Mouse (Mus musculus) embryonic facial prominence, embryonic 11.5 days (tissue): Measurements from ENCODE around the gene Dchs2. TPM values are rescaled to one million over a fixed set of nuclear protein-coding genes. Genes with fewer than 3 reads are reported as not detected.

Experiments
- ATAC-seq: fragments of 200-750 bp; cut with Nextera tagmentation; replicated peaks from 2 replicates; pipeline ENCODE4 v1.8.0; 2017; ENCODE audit warnings: low read depth; ENCODE audit not compliant: insufficient number of reproducible peaks, low FRiP score, low TSS enrichment
- DNase-seq: peaks from one replicate; pipeline ENCODE4 v3.0.0-alpha.2; 2015; ENCODE audit warnings: low spot score
- H3K27ac ChIP-seq: fragments of 300-500 bp; sonication (generic); replicated peaks from 2 replicates; pipeline ENCODE4 v1.5.1; 2014; ENCODE audit warnings: mild to moderate bottlenecking, low read depth, low read length, control low read depth
- H3K27me3 ChIP-seq: fragments of 300-500 bp; sonication (generic); 2 replicates; pipeline ENCODE4 v1.6.1; 2014; ENCODE audit warnings: mild to moderate bottlenecking, low read length, moderate library complexity, mixed read lengths; ENCODE audit not compliant: control insufficient read depth, insufficient read depth
- H3K36me3 ChIP-seq: fragments of 300-500 bp; sonication (generic); replicated peaks from 2 replicates; pipeline ENCODE4 v1.6.1; 2014; ENCODE audit warnings: low read depth, mild to moderate bottlenecking, low read length, moderate library complexity, mixed read lengths; ENCODE audit not compliant: control insufficient read depth, insufficient read depth
- H3K4me1 ChIP-seq: fragments of 300-500 bp; sonication (generic); 2 replicates; pipeline ENCODE4 v1.6.1; 2014; ENCODE audit warnings: low read length, mixed read lengths; ENCODE audit not compliant: control insufficient read depth, insufficient read depth
- H3K4me2 ChIP-seq: fragments of 300-500 bp; sonication (generic); 2 replicates; pipeline ENCODE4 v1.6.1; 2014; ENCODE audit warnings: low read depth, mild to moderate bottlenecking, control low read depth, low read length, moderate library complexity
- H3K4me3 ChIP-seq: fragments of 300-500 bp; sonication (generic); 2 replicates; pipeline ENCODE4 v1.5.1; 2014; ENCODE audit warnings: low read depth, low read length, control low read depth
- H3K9ac ChIP-seq: fragments of 300-500 bp; sonication (generic); replicated peaks from 2 replicates; pipeline ENCODE4 v1.6.1; 2014; ENCODE audit warnings: mild to moderate bottlenecking, control low read depth, low read length
- H3K9me3 ChIP-seq: fragments of 300-500 bp; sonication (generic); replicated peaks from 2 replicates; pipeline ENCODE4 v1.6.1; 2016; ENCODE audit warnings: mild to moderate bottlenecking, low read length, inconsistent platforms, mixed read lengths; ENCODE audit not compliant: control insufficient read depth
- WGBS: fragments of 180-500 bp; shearing (Covaris S2); extraction: QIAGEN DNeasy Blood & Tissue Kit; methylation state at CpG from one replicate; pipeline ENCODE4 v1.1.7; 2014; 5-methylcytosine and 5-hydroxymethylcytosine counted together
- polyA plus RNA-seq: library from polyadenylated mRNA; unstranded; fragments of >200 nt; fragmentation: Nextera tagmentation; extraction: Ambion mirVana; gene quantifications from 2 replicates; pipeline ENCODE4 v1.2.1, GENCODE M21; 2014

Gene Dchs2
- polyA plus RNA-seq, 1 experiment from 2014 or later, result 0.11 TPM

GRCm38 (mm10) chr3:83136413-83136812, 8.7 kb downstream of the Dchs2 start:
- 56% methylated on average over 7 of the region's 7 CpGs for WGBS
- DNase-seq, result no peak
- no peaks in the 10 kb centered on the region for H3K4me1 ChIP-seq
- H3K36me3 ChIP-seq, result no peaks in the 10 kb centered on the region
- no peak for ATAC-seq
- H3K9me3 ChIP-seq, result no peaks in the 10 kb centered on the region
- no peak overlapping the region for H3K9ac ChIP-seq
- H3K4me2 ChIP-seq, result no peak overlapping the region
- no peak overlapping the region for H3K4me3 ChIP-seq
- H3K27me3 ChIP-seq, result no peaks in the 10 kb centered on the region
- H3K27ac ChIP-seq, result no peak overlapping the region

- 88% methylated on average over 2 of the region's 2 CpGs for WGBS
- no peak overlapping the region for H3K4me3 ChIP-seq
- H3K4me1 ChIP-seq, result no peaks in the 10 kb centered on the region
- no peak overlapping the region for H3K9ac ChIP-seq
- no peaks in the 10 kb centered on the region for H3K9me3 ChIP-seq
- no peaks in the 10 kb centered on the region for H3K27me3 ChIP-seq
- H3K36me3 ChIP-seq, result no peaks in the 10 kb centered on the region
- no peak overlapping the region for H3K4me2 ChIP-seq
- no peak for ATAC-seq
- no peak for DNase-seq
- no peak overlapping the region for H3K27ac ChIP-seq
Observed at GRCm38 (mm10) chr3:83138820-83139219, 11.1 kb downstream of the Dchs2 start.

- H3K27me3 ChIP-seq, result no peaks in the 10 kb centered on the region
- no peaks in the 10 kb centered on the region for H3K4me1 ChIP-seq
- no peak overlapping the region for H3K4me2 ChIP-seq
- no peaks in the 10 kb centered on the region for H3K9me3 ChIP-seq
- 72% methylated on average over 3 of the region's 3 CpGs for WGBS
- no peak overlapping the region for H3K4me3 ChIP-seq
- ATAC-seq (no peak), DNase-seq (no peak)
- H3K27ac ChIP-seq, result no peak overlapping the region
- no peak overlapping the region for H3K9ac ChIP-seq
- H3K36me3 ChIP-seq, result no peaks in the 10 kb centered on the region
Observed at GRCm38 (mm10) chr3:83145610-83146009, 17.9 kb downstream of the Dchs2 start.

- no peaks in the 10 kb centered on the region for H3K4me1 ChIP-seq
- ATAC-seq (no peak), DNase-seq (no peak)
- 83% methylated on average over 6 of the region's 6 CpGs for WGBS
- H3K9ac ChIP-seq, result no peak overlapping the region
- H3K9me3 ChIP-seq, result no peaks in the 10 kb centered on the region
- no peaks in the 10 kb centered on the region for H3K36me3 ChIP-seq
- no peak overlapping the region for H3K4me2 ChIP-seq
- H3K27me3 ChIP-seq, result no peaks in the 10 kb centered on the region
- H3K4me3 ChIP-seq, result no peak overlapping the region
- H3K27ac ChIP-seq, result no peak overlapping the region
Observed at GRCm38 (mm10) chr3:83147273-83148054, 19.7 kb downstream of the Dchs2 start.

- H3K4me3 ChIP-seq, result no peak overlapping the region
- no peaks in the 10 kb centered on the region for H3K9me3 ChIP-seq
- H3K9ac ChIP-seq, result no peak overlapping the region
- no peaks in the 10 kb centered on the region for H3K4me1 ChIP-seq
- 71% methylated on average over 4 of the region's 4 CpGs for WGBS
- DNase-seq (no peak), ATAC-seq (no peak)
- no peaks in the 10 kb centered on the region for H3K27me3 ChIP-seq
- no peaks in the 10 kb centered on the region for H3K36me3 ChIP-seq
- H3K27ac ChIP-seq, result no peak overlapping the region
- H3K4me2 ChIP-seq, result no peak overlapping the region
Observed at GRCm38 (mm10) chr3:83148055-83148447, 20.3 kb downstream of the Dchs2 start.

- no peak overlapping the region for H3K27ac ChIP-seq
- 71% methylated on average over 3 of the region's 3 CpGs for WGBS
- H3K9ac ChIP-seq, result no peak overlapping the region
- ATAC-seq (no peak), DNase-seq (no peak)
- H3K36me3 ChIP-seq, result no peaks in the 10 kb centered on the region
- no peak overlapping the region for H3K4me2 ChIP-seq
- no peaks in the 10 kb centered on the region for H3K27me3 ChIP-seq
- H3K4me1 ChIP-seq, result no peaks in the 10 kb centered on the region
- H3K4me3 ChIP-seq, result no peak overlapping the region
- H3K9me3 ChIP-seq, result no peaks in the 10 kb centered on the region
Observed at GRCm38 (mm10) chr3:83148508-83148907, 20.8 kb downstream of the Dchs2 start.

- ATAC-seq (no peak), DNase-seq (no peak)
- Histone ChIP-seq H3K9ac (no peak overlapping the region), H3K4me1 (no peaks in the 10 kb centered on the region), H3K9me3 (no peaks in the 10 kb centered on the region), H3K27me3 (no peaks in the 10 kb centered on the region), H3K4me2 (no peak overlapping the region), H3K36me3 (no peaks in the 10 kb centered on the region), H3K27ac (no peak overlapping the region), H3K4me3 (no peak overlapping the region)
- 56% methylated on average over 4 of the region's 4 CpGs for WGBS
Observed at GRCm38 (mm10) chr3:83155600-83155999, 27.9 kb downstream of the Dchs2 start.

- H3K4me1 ChIP-seq, result no peaks in the 10 kb centered on the region
- no peaks in the 10 kb centered on the region for H3K9me3 ChIP-seq
- ATAC-seq (no peak), DNase-seq (no peak)
- H3K4me3 ChIP-seq, result no peak overlapping the region
- no peaks in the 10 kb centered on the region for H3K27me3 ChIP-seq
- no peaks in the 10 kb centered on the region for H3K36me3 ChIP-seq
- WGBS, result 72% methylated on average over 4 of the region's 4 CpGs
- no peak overlapping the region for H3K4me2 ChIP-seq
- H3K9ac ChIP-seq, result no peak overlapping the region
- no peak overlapping the region for H3K27ac ChIP-seq
Observed at GRCm38 (mm10) chr3:83156165-83156564, 28.4 kb downstream of the Dchs2 start.
